Mouse (Mus musculus) CD8-positive naive resting alpha-beta T cell, adult 57 days (primary cell): ENCODE data around the gene Taar5. TPM values are rescaled to one million over a fixed set of nuclear protein-coding genes. Genes with fewer than 3 reads are reported as not detected.

Source experiments
- total RNA-seq: library from RNA; stranded (reverse); gene quantifications from one replicate; pipeline ENCODE4 v1.2.4, GENCODE M21; 2023

Taar5 gene
- not detected for total RNA-seq

GRCm38 (mm10) chr10:23970656-23971165 lies at the start of gene Taar5:
Taar5 (plus strand) TSS chr10:23970706.

GRCm38 (mm10) chr10:23938312-23938711 lies 32.2 kb upstream of the Taar5 start, which contains the start of gene Taar2:
Taar2 (plus strand) TSS chr10:23938572.

GRCm38 (mm10) chr10:23949508-23950005 lies 20.9 kb upstream of the Taar5 start, which contains the start of gene Taar3:
Taar3 (plus strand) TSS chr10:23949558.

GRCm38 (mm10) chr10:23960444-23960915 lies 10.0 kb upstream of the Taar5 start, which contains the start of gene Taar4:
Taar4 (plus strand) TSS chr10:23960494.

GRCm38 (mm10) chr10:23985546-23985945 lies 15.0 kb downstream of the Taar5 start, which contains the start of gene Taar6:
Taar6 (minus strand) TSS chr10:23985646.

GRCm38 (mm10) chr10:23993381-23993780 lies 22.9 kb downstream of the Taar5 start, which contains the start of gene Taar7a:
Taar7a (minus strand) TSS chr10:23993481.

GRCm38 (mm10) chr10:23999639-24000038 lies 29.1 kb downstream of the Taar5 start, which contains the start of gene Taar7b:
Taar7b (plus strand) TSS chr10:23999939.

Other genes with a start within 250 kb of the Taar5 start
- 1,357 TPM for gene Rps12, start 183.4 kb upstream of the Taar5 start, total RNA-seq
- gene Slc18b1, start 173.7 kb upstream of the Taar5 start, total RNA-seq: not detected
- not detected for gene Vnn3, start 119.2 kb upstream of the Taar5 start, total RNA-seq
- not detected for gene Vnn1, start 76.0 kb upstream of the Taar5 start, total RNA-seq
- not detected for gene Taar1, start 50.4 kb upstream of the Taar5 start, total RNA-seq
- not detected for gene Taar2, start 32.1 kb upstream of the Taar5 start, total RNA-seq
- not detected for gene Taar3, start 21.1 kb upstream of the Taar5 start, total RNA-seq
- gene Taar4, start 10.2 kb upstream of the Taar5 start, total RNA-seq: not detected
- gene Taar6, start 14.9 kb downstream of the Taar5 start, total RNA-seq: not detected
- not detected for gene Taar7a, start 22.8 kb downstream of the Taar5 start, total RNA-seq
- not detected for gene Taar7b, start 29.2 kb downstream of the Taar5 start, total RNA-seq
- gene Taar7d, start 56.5 kb downstream of the Taar5 start, total RNA-seq: not detected
- not detected for gene Taar7e, start 66.9 kb downstream of the Taar5 start, total RNA-seq
- not detected for gene Taar7f, start 78.8 kb downstream of the Taar5 start, total RNA-seq
- not detected for gene Taar8a, start 105.8 kb downstream of the Taar5 start, total RNA-seq
- not detected for gene Taar8b, start 121.6 kb downstream of the Taar5 start, total RNA-seq
- not detected for gene Taar8c, start 131.2 kb downstream of the Taar5 start, total RNA-seq
- gene Taar9, start 138.8 kb downstream of the Taar5 start, total RNA-seq: not detected
- 38.6 TPM for gene Stx7, start 178.6 kb downstream of the Taar5 start, total RNA-seq